Mouse (Mus musculus) erythroblast, embryonic 14.5 days (primary cell): Measurements from ENCODE around the gene Rab25.

Experiments used
- GATA1 ChIP-seq: IDR thresholded peaks from 2 replicates; pipeline ENCODE4 v1.6.1; 2012; ENCODE audit warnings: low read length, inconsistent platforms, mixed read lengths
- TAL1 ChIP-seq: IDR thresholded peaks from 3 replicates; pipeline ENCODE4 v1.6.1; 2012; ENCODE audit warnings: low read length, inconsistent platforms, mixed read lengths

- TF ChIP-seq TAL1 (no peak), GATA1 (no peak)
These were observed 26.9 kb downstream of the Rab25 start for GRCm38 (mm10) chr3:88521156-88521555.
